Mouse (Mus musculus): ENCODE measurements around the gene Prr36. TPM values are rescaled to one million over a fixed set of nuclear protein-coding genes. Genes with fewer than 3 reads are reported as not detected.

Prr36 gene
- polyA plus RNA-seq, 1 experiment from 2014 or later: 2.7 TPM

- DNase-seq (ENCODE audit: low spot score) (no peak), ATAC-seq (ENCODE audit: low read depth) (0 out of 2 replicates have a peak, but pooled peaks have one; percentile 34)
- Histone ChIP-seq H3K4me2 (ENCODE audit: low read depth, low read length) (no peak overlapping the region), H3K9me3 (ENCODE audit: control insufficient read depth, low read length) (no peaks in the 10 kb centered on the region), H3K4me1 (ENCODE audit: control insufficient read depth, insufficient read depth, low read length) (no peaks in the 10 kb centered on the region), H3K27ac (replicated peaks; ENCODE audit: low read depth, low read length) (no peak overlapping the region), H3K36me3 (ENCODE audit: control insufficient read depth, insufficient read depth, low read length) (no peaks in the 10 kb centered on the region), H3K4me3 (ENCODE audit: low read depth, low read length) (no peak overlapping the region), H3K9ac (ENCODE audit: low read depth, low read length) (no peak overlapping the region), H3K27me3 (replicated peaks; ENCODE audit: control insufficient read depth, insufficient read depth, low read length) (peaks cover 14% of the 10 kb centered on the region)
- WGBS: 51% methylated on average over 10 of the region's 10 CpGs
Observed at GRCm38 (mm10) chr8:4230612-4231351, 13.5 kb upstream of the Prr36 start.

- ATAC-seq (ENCODE audit: low read depth) (no peak), DNase-seq (ENCODE audit: low spot score) (no peak)
- 75% methylated on average over 5 of the region's 5 CpGs for WGBS
- Histone ChIP-seq H3K27ac (replicated peaks; ENCODE audit: low read depth, low read length) (no peak overlapping the region), H3K36me3 (ENCODE audit: control insufficient read depth, insufficient read depth, low read length) (no peaks in the 10 kb centered on the region), H3K9ac (ENCODE audit: low read depth, low read length) (no peak overlapping the region), H3K4me1 (ENCODE audit: control insufficient read depth, insufficient read depth, low read length) (no peaks in the 10 kb centered on the region), H3K27me3 (replicated peaks; ENCODE audit: control insufficient read depth, insufficient read depth, low read length) (peaks cover 16% of the 10 kb centered on the region), H3K9me3 (ENCODE audit: control insufficient read depth, low read length) (no peaks in the 10 kb centered on the region), H3K4me3 (ENCODE audit: low read depth, low read length) (no peak overlapping the region), H3K4me2 (ENCODE audit: low read depth, low read length) (no peak overlapping the region)
Observed at GRCm38 (mm10) chr8:4229784-4230183, 12.5 kb upstream of the Prr36 start.

DNA sequence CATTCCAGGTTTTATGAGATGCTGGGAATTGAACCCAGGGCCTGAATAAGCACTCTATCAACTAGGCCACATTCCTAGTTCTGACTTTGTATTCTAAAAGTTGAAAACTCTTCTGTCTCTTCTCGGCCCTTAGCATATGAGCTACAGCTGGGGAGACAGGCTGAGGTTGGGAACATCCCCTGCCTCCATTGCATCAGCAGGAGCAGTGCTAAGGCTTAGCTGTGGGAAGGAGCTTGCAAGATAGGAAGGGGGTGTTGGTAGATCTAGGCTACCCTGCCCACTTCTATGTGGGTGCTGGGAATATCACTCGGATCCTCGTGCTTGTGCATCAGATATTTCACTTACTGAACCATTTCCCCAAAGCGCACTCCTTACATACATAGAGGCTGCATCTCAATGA lies 10.7 kb upstream of the Prr36 start:
- H3K27me3 ChIP-seq (replicated peaks; ENCODE audit: control insufficient read depth, insufficient read depth, low read length): peaks cover 16% of the 10 kb centered on the region
- H3K27ac ChIP-seq (replicated peaks; ENCODE audit: low read depth, low read length): no peak overlapping the region
- H3K9ac ChIP-seq (ENCODE audit: low read depth, low read length): no peak overlapping the region
- H3K36me3 ChIP-seq (ENCODE audit: control insufficient read depth, insufficient read depth, low read length): no peaks in the 10 kb centered on the region
- no peak overlapping the region for H3K4me2 ChIP-seq (ENCODE audit: low read depth, low read length)
- H3K9me3 ChIP-seq (ENCODE audit: control insufficient read depth, low read length): no peaks in the 10 kb centered on the region
- WGBS: 91% methylated on average over 4 of the region's 4 CpGs
- DNase-seq (ENCODE audit: low spot score) (no peak), ATAC-seq (ENCODE audit: low read depth) (no peak)
- H3K4me3 ChIP-seq (ENCODE audit: low read depth, low read length): no peak overlapping the region
- no peaks in the 10 kb centered on the region for H3K4me1 ChIP-seq (ENCODE audit: control insufficient read depth, insufficient read depth, low read length)

- H3K4me3 ChIP-seq (ENCODE audit: low read depth, low read length): peak within 1 kb of the TSS; percentile 35
- H3K36me3 ChIP-seq (ENCODE audit: control insufficient read depth, insufficient read depth, low read length): no peaks in the 10 kb centered on the region
- DNase-seq (ENCODE audit: low spot score) (no peak), ATAC-seq (ENCODE audit: low read depth) (peak; percentile 58)
- H3K27me3 ChIP-seq (replicated peaks; ENCODE audit: control insufficient read depth, insufficient read depth, low read length): peaks cover 16% of the 10 kb centered on the region
- no peaks in the 10 kb centered on the region for H3K9me3 ChIP-seq (ENCODE audit: control insufficient read depth, low read length)
- no peak within 1 kb of the TSS for H3K27ac ChIP-seq (replicated peaks; ENCODE audit: low read depth, low read length)
- peak within 1 kb of the TSS; percentile 53 for H3K4me2 ChIP-seq (ENCODE audit: low read depth, low read length)
- 5% methylated on average over 24 of the region's 33 CpGs for WGBS
- H3K4me1 ChIP-seq (ENCODE audit: control insufficient read depth, insufficient read depth, low read length): no peaks in the 10 kb centered on the region
- H3K9ac ChIP-seq (ENCODE audit: low read depth, low read length): peak within 1 kb of the TSS; percentile 49
Observed at GRCm38 (mm10) chr8:4226739-4227347, 9.6 kb upstream of the Prr36 start, which contains the start of gene Lrrc8e. Lrrc8e (plus strand) TSS chr8:4226827.

DNA sequence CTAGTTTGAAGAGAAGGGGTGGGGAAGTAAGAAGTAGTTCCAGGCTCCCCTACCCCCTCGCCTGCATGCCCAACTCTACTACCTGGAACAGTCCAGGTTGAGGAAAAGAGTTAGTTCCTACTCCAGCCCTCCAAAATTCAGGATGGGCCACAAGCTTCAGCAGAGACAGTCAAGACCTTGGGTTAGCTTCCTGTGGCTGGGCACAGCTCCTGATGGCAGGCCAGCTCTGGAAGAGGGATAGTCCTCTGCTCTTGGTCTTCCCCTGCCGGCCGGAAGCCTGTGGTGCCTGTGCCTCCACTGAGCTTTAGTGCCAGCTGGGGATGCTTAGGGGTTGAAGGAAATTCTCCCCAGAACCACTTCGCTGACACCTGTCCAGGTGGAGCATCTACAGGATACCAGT lies 9.1 kb upstream of the Prr36 start:
- WGBS: 20% methylated on average over 4 of the region's 4 CpGs
- H3K27me3 ChIP-seq (replicated peaks; ENCODE audit: control insufficient read depth, insufficient read depth, low read length): peaks cover 16% of the 10 kb centered on the region
- no peaks in the 10 kb centered on the region for H3K36me3 ChIP-seq (ENCODE audit: control insufficient read depth, insufficient read depth, low read length)
- H3K4me2 ChIP-seq (ENCODE audit: low read depth, low read length): peak overlapping the region; percentile 53
- no peak overlapping the region for H3K9ac ChIP-seq (ENCODE audit: low read depth, low read length)
- no peaks in the 10 kb centered on the region for H3K4me1 ChIP-seq (ENCODE audit: control insufficient read depth, insufficient read depth, low read length)
- no peaks in the 10 kb centered on the region for H3K9me3 ChIP-seq (ENCODE audit: control insufficient read depth, low read length)
- ATAC-seq (ENCODE audit: low read depth) (0 out of 2 replicates have a peak, but pooled peaks have one; percentile 6), DNase-seq (ENCODE audit: low spot score) (no peak)
- H3K4me3 ChIP-seq (ENCODE audit: low read depth, low read length): peak overlapping the region; percentile 35
- no peak overlapping the region for H3K27ac ChIP-seq (replicated peaks; ENCODE audit: low read depth, low read length)

DNA sequence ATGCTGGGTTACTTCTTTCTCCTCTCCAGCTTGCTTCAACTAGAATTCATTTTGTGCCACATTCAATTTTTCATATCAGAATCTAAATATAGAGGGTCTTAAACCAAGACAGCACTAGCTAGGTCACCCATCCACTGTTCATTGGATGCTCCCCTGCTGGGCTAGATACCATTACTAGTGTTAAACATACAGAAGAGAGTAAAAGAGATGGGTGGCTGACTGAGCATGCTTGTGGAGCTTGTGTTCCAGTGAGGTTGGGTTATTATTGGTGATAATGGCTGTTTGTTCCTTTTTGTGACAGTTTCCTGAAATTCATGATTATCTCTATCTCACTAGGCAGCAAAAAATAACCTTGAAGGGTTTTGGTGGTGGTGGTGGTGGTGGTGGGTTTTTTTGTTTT lies 4.8 kb upstream of the Prr36 start:
- H3K9me3 ChIP-seq (ENCODE audit: control insufficient read depth, low read length): no peaks in the 10 kb centered on the region
- no peak overlapping the region for H3K4me2 ChIP-seq (ENCODE audit: low read depth, low read length)
- no peak overlapping the region for H3K27ac ChIP-seq (replicated peaks; ENCODE audit: low read depth, low read length)
- DNase-seq (ENCODE audit: low spot score) (no peak), ATAC-seq (ENCODE audit: low read depth) (no peak)
- H3K27me3 ChIP-seq (replicated peaks; ENCODE audit: control insufficient read depth, insufficient read depth, low read length): peaks cover 27% of the 10 kb centered on the region
- H3K4me3 ChIP-seq (ENCODE audit: low read depth, low read length): no peak overlapping the region
- no peaks in the 10 kb centered on the region for H3K4me1 ChIP-seq (ENCODE audit: control insufficient read depth, insufficient read depth, low read length)
- H3K36me3 ChIP-seq (ENCODE audit: control insufficient read depth, insufficient read depth, low read length): no peaks in the 10 kb centered on the region
- no peak overlapping the region for H3K9ac ChIP-seq (ENCODE audit: low read depth, low read length)

DNA sequence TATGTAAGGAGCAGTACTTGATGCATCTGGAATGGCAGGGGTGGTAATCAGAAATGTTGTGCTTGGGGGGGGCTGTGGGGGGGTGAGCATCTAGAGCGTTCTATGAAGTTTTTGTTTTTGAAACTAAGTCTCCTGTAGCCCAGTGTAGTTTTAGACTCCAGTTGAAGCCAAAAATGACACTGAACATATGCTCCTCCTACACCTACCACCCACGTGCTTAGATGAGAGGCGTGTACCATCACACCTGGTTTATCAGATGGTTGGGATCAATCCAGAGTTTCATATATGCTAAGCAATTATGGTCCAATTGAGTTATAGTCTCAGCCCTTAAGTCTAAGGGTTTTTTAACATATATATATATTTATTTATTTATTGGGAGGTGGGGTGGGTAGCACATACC lies 2.4 kb upstream of the Prr36 start:
- Histone ChIP-seq H3K4me3 (ENCODE audit: low read depth, low read length) (no peak overlapping the region), H3K9ac (ENCODE audit: low read depth, low read length) (no peak overlapping the region), H3K27ac (replicated peaks; ENCODE audit: low read depth, low read length) (no peak overlapping the region), H3K36me3 (ENCODE audit: control insufficient read depth, insufficient read depth, low read length) (no peaks in the 10 kb centered on the region), H3K27me3 (replicated peaks; ENCODE audit: control insufficient read depth, insufficient read depth, low read length) (peaks cover 41% of the 10 kb centered on the region), H3K4me2 (ENCODE audit: low read depth, low read length) (no peak overlapping the region), H3K4me1 (ENCODE audit: control insufficient read depth, insufficient read depth, low read length) (0 out of 2 replicates have a peak, but pooled peaks cover 1% of the 10 kb centered on the region), H3K9me3 (ENCODE audit: control insufficient read depth, low read length) (no peaks in the 10 kb centered on the region)
- DNase-seq (ENCODE audit: low spot score) (no peak), ATAC-seq (ENCODE audit: low read depth) (no peak)
- 83% methylated on average over 3 of the region's 3 CpGs for WGBS

GRCm38 (mm10) chr8:4216296-4216695 lies 963 bp downstream of the Prr36 start:
- Histone ChIP-seq H3K27me3 (replicated peaks; ENCODE audit: control insufficient read depth, insufficient read depth, low read length) (peaks cover 47% of the 10 kb centered on the region), H3K9ac (ENCODE audit: low read depth, low read length) (peak overlapping the region; percentile 58)
- WGBS: 4% methylated on average over 15 of the region's 18 CpGs

More at GRCm38 (mm10) chr8:4216296-4216695, 963 bp downstream of the Prr36 start:
- DNase-seq (ENCODE audit: low spot score) (no peak), ATAC-seq (ENCODE audit: low read depth) (no peak)
- Histone ChIP-seq H3K27ac (replicated peaks; ENCODE audit: low read depth, low read length) (no peak overlapping the region), H3K4me2 (ENCODE audit: low read depth, low read length) (peak overlapping the region; percentile 83), H3K9me3 (ENCODE audit: control insufficient read depth, low read length) (no peaks in the 10 kb centered on the region), H3K4me1 (ENCODE audit: control insufficient read depth, insufficient read depth, low read length) (peaks cover 18% of the 10 kb centered on the region), H3K4me3 (ENCODE audit: low read depth, low read length) (peak overlapping the region; percentile 46), H3K36me3 (ENCODE audit: control insufficient read depth, insufficient read depth, low read length) (no peaks in the 10 kb centered on the region)
